Mouse (Mus musculus): ENCODE measurements at regions not wholly inside any gene's neighbourhood (a gene's known extent, or its start where the extent isn't known, plus 50 kb on each side); places are given as distances from the start of the nearest gene placed in this dataset.

DNA sequence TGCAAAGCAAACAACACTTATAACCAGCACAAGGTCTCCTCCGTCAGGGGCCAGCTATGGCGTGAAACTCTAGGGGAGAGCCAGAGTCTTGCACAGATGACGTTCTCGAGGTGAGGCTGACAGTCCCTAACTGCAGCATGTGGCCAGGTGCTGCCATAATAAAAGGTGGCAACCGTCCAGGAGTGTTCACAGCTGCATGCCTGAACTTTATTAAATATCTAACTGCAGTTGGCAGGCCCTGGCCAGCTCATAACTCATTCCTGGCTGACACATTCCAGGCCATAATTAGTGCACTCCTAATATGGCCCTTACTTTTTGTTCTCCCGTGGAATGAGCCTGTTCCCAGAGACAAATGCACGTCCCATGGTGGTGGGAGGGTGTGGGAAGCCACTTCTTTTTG is 169.6 kb downstream of the Gas1 start:
- peak; percentile 44 for DNase-seq (ENCODE audit: low read depth, low spot score)

DNA sequence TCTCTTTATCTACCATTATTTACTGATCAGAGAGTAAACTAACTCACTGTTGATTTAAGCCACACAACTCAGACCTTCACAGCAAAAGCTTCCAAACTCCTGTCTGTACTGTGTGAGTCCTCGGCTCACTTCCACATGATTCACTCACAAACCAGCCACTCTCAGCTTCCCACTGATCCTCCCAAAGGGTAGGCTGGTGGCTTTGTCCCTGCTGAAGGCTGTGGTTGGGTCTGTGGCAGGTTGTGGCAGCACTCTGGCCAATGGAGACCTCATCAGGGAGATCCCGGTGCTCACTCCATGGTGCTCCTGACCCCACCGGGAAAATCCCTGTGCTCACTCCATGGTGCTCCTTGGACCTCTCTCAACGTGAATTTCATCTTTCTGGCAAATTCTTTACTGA is 170.1 kb downstream of the Gas1 start:
- DNase-seq (ENCODE audit: low read depth, low spot score): no peak

DNA sequence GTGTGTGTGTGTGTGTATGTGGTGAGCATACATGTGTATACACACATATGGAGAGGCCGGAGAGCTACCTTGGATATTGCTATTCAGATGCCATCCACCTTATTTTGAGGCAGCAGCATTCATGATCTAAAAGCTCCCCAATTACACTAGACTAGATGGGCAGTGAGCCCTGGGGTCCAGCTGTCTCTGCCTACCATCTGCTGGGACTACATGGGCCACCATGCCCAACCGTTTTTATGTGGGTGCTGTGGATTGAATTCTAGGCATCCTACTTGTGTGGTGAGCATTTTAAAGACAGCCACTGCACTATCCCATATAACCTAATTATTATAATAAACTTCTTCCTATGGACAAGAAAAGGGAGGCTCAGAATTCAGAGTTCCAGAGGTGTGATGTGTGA is 172.6 kb downstream of the Gas1 start:
- DNase-seq (ENCODE audit: low read depth, low spot score): no peak

DNA sequence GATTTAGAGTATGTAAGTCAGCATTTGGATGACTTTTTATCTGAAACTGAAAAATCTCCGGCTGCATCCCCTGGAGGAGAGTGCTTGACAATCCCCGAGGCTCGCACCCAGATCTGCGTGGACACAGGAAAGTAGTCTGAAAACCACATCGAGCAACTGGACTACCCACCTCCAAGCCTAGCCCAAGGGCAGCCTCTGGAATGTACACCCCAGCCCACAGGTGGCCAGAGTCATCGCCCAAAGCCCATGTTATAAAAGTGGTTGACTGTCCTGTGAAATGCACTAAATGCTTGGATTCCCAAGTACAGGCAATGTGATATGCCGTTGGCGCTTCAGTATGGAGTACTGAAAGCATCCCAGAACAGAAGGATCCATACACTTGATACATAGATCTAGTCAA is 175.1 kb downstream of the Gas1 start:
- no peak for DNase-seq (ENCODE audit: low read depth, low spot score)

DNA sequence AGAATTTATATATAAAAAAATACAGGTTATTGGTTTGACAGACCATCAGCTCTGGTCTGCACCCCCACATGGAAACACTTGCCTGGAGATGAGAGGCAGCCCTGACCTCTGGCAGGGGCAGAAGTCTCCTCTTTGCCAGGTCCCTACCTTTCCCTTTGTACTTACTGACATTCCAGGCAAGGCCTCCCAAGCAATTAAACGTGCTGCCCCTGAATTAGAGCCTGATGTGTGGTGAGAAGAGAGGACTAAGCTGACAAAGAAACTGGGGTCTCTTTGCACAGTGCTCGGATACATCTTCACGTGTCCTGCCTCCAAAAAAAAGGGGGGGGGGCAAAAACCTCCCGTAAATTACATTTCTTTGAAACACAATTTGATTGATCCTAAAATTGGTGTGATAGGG is 175.5 kb downstream of the Gas1 start:
- DNase-seq (ENCODE audit: low read depth, low spot score): no peak

DNA sequence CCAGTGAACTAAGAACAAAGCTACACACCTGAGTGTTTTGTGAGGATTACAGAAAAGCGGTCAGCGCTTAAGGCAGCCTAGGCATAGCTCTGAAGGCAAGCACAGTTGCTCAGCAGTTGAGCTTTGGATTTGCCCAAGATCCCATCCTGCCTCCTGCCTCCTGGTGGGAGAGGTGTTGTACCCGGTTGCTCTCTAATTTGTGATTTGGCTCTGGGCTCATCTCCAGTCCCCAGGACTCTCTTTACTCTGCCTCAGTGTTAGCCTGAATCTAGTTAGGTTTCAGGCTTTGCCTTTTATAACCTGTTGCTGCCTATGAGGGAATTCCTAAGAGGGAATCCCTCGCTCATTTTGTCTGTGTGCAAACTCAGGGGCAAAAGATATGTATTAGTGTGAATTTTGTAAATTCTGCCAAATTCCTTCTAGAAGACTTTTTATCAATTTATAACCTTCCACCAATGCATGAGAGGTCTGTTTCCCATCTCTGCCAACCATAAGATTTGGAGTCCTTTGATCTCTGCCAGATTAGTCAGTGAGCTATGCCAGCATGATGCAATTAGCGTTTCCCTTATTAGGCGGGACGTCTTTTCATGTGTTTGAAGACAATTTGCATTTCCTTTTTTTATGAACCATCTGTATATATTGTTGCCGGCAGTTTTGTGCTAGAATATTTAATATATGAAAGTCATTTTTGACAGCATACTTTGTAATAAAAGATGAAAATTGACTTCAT is 176.4 kb downstream of the Gas1 start:
- no peak for DNase-seq (ENCODE audit: low read depth, low spot score)

DNA sequence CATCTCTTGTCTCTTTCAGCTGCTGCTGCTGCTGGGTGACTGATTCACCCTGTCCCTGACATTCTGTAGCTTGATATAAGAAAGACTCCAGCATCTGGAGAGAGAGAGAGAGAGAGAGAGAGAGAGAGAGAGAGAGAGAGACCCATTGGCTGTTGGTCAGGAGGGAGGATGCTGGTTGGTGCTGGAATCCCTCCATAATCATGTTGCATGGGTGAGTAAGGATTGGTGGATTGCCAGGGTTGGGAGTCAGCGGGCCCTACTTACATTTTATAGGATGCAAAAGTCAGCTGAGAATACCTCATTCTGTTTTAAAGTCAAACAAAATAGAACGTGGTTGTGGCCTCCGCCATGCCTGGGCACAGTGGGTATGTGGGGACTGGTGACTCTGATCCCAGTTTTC is 174.5 kb upstream of the Tut7 start:
- DNase-seq (ENCODE audit: low read depth, low spot score): no peak

DNA sequence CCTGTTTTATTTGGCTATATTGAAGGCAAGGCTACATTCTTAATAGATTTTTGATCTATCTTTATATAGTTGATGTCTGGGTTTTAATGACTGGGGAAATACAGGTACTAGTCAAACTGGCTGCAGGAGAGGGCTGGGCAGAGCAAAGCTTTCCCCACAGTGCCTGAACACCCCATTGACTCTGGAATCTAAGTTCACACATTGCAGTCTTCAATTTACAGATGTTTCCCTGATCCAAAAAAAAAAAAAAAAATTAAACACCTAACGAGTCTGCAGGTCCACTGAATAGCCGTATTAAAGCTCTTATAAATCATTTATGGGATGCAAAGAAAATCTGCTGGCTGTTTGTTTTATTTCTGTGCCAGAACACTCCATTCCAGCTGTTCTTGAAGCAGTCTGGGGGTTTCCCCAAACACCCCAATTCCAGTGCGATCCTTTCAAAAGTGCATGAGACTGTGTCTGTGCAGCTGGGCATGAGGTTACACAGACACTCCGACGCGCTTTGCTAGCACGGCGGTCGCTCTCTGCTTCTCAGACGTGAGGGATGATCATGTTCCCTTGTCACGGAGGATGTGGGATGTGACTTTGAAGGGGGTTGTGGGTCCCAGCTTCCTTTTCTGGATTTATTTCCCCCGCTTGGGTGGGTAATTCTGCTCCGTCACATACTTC is 173.3 kb upstream of the Tut7 start:
- no peak for DNase-seq (ENCODE audit: low read depth, low spot score)

DNA sequence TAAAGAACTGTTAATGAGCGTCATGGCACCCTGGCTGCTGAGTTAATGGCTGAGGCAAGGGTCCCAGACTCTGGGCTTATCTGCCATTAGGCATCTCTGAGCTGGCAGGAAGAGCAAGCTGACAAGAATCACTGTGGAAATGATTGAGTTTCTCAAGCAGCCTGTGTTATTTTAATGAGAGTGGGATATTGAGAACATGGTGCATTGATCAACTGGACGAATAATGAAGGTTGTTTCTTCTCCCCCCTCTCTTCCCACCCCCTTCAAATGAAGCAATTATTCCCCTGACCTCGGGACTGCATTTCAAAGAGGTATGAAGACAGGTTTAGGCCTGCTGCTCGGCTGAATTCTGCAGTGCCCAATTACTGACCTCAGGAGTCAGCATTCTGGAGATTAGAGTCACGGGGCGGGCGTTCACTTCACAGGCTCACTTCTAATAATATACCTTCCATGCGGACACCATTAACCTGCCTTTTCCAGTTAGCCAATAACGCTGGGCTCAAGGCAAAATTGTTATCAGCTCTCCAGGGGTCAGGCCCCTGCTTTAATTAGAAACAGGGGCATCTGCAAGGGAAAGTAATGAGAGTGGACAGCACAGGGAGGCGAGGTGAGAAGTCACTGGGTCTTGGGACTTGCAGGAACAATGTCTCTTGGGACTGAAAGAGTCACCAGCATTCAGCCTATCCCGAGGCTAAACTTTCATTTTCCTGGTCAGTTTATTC is 170.0 kb upstream of the Tut7 start:
- no peak for DNase-seq (ENCODE audit: low read depth, low spot score)

DNA sequence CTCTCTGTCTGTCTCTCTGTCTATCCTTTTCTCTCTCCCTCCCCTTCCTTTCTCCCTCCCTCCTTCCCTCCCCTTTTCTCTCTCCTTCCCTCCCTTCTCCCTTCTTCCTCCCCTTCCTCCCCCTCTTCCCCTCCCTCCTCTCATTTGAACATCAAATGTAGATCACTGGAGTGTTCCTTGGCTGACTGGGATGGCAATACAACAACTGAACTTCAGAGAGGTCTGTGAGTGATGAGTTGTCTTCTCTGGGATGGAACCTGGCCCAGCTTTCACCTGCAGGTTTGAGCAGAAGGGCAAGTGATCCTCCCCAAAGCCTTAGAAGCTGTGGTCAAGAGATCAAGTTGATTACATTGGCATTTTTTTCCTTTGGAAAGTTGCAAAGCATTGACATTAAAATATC is 169.4 kb upstream of the Tut7 start:
- no peak for DNase-seq (ENCODE audit: low read depth, low spot score)

DNA sequence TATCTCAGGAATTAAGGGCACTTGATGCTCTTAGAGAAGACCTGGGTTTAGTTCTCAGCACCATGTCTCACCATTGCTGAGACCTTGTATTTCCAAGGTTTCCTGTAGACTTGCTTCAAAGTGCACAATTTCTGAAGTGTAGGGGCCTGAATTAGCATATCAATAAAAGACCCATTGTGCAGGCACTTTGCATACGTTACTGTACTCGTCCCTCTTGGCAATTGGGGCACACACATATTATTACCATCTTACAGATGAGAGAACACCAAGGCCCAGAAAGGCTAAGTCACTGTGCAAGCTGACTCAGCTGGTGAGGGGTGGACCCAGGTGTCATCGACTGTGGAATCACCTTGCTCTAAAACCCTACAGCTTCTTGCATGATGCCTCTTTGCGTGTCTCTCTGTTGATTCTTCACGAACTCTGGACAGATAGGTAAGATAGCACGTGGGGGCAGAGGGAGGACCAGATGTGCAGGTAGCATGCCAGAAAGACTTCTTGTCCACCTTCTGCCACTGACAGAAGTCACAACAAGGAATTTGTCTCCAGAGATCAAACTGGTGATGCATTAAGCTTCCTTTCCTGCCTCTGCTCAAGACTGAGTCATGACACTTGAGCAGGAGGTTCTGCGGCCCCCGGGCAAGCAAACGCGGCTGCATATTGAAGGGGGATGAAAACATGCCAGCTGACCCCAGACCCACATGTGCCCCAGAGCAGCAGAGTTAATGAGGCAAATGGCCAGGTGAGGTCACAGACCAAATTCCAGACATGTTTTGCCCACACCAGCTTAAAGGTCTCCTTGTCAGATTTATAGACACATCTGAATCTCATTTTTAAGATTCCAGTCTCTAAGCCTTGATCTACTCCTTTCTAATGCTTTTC is 167.7 kb upstream of the Tut7 start:
- DNase-seq (ENCODE audit: low read depth, low spot score): peak; percentile 75

DNA sequence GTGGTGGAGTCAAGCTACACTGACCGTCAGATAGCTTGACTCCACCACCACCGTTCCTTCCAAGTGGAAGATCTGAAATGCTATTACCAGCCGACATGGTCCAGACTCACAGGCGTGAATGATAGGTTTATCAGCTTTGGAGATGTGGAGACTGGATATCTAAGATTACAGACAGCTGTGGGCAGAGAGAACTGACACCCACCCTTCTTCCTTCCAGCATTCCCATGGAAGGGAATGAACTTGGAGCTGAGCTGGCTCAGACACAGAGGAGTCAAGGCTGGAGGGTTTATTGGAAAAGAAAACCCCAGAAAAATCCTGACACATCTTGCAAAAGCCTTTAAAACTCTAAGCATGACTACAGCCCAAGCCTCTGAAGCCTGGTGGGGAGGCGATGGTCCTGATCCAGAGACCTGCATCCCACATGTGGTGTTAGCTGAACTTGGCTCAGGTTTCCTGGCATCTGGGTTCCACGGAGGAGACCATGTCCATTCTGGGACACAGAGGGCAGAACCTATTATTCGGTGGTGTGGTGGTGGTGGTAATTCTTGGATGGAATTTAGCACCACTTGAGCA is 165.5 kb upstream of the Tut7 start:
- no peak for DNase-seq (ENCODE audit: low read depth, low spot score)

DNA sequence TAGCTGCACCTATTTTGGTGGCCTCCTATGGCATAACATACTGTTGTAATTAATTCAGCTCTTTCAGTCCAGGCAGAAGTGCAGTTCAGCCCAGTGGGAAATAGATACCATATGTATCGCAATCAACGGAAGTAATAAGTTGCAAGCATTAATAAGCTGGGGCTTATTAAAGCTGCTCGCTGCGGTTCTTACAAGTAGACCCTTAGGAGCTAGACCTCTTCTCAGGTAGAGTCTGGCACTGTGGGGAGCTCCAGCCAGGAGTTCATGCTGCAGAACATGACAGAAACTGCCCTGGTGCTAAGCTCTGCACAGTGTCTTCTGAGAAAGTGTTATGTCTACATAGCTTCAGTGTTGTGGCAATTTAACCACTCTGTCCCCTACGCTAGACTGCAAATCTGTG is 153.5 kb upstream of the Tut7 start:
- no peak for DNase-seq (ENCODE audit: low read depth, low spot score)

DNA sequence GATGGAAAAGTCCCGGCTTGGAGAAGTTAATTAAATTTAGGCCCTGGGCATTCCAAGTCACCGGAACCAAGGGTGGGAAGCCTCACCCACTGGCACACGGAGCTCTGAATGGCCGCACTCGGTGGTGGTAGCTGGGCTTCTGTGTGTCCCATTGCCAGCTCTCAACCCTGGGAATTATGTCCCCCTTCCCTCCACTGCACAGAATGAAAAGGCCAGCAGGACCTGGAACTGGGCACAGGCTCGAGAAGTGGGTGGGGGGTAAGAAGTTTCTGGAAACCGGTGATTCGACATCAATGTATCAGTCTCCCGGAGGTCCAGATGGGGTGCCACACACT is 149.1 kb upstream of the Tut7 start:
- DNase-seq (ENCODE audit: low read depth, low spot score): no peak

DNA sequence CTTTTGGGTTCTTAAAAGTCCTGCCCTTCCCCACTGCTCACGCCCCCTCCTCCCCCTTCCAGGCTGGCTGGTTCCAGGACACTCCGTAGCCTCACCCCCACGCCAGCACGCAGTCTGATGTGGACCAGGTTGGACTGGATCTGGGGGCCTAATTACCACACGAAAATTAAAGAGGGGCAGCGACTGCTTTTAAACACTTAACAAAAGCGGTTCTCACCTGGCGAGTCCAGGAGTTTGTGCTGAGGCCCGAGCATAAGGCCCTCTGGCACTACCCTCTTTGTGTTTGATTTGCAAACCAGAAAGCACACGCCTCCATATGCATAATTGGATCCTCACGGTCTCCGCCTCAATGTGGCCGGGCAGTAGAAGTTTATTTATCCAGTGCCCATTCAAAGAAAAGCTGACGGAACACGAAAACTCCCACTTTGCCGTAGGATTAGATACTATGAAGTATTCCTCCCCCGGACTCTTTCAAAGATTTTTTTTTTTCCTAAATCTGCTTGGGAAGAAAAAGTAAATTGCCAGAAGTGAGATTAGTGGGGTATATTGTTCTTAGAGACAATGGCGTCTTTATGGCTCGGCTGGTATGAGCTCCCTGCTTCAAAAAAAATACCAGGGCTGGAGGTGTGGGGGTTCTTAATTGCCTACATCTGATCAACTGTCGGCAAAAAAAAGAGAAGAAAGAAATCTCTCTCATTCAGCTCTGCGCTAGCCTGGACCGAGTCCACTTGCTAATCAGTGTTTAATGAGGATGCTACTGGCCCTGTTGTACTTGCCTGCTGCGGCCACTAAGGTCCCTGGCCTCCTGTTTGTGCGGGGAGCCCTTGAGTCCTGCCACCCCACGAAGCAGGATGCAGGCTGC is 148.5 kb upstream of the Tut7 start:
- DNase-seq (ENCODE audit: low read depth, low spot score): peak; percentile 65

DNA sequence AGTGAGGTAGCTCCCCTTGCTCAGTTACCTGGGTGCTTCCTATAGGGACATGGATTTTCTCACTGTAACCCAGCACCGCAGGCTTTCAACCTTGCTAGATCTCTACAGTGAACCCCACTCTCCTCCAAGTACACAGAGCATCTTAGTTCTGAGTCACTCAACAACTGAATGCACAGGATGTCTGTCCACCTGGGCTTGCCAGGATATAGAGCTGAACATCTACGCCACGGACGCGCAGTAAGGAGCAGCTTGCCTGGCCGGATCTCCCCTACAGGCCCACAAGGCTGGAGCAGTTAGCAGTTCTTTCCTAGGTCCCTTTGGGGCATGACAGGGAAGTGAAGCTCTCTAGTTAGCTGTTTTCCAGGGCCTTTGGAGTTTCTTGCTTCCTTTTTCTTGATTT is 147.5 kb upstream of the Tut7 start:
- DNase-seq (ENCODE audit: low read depth, low spot score): no peak

DNA sequence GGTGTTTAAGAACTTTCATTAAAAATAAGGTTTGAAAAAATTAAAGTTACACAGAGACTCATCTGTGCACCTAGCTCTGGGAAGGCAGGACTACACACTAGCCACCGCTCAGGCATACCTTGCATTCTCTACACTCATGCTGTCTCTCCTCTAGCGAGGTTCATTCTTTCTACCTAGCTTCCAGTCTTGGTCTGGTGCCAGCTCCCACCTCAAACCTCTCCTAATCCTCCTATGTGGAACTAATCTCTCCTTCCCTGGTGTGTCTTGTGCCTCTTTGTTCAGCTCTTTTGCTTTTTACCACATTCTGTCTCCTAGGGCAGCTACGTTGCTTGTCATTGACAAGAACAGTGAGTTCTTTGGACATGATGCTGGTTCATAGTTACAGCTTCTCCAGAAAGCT is 146.5 kb upstream of the Tut7 start:
- no peak for DNase-seq (ENCODE audit: low read depth, low spot score)

DNA sequence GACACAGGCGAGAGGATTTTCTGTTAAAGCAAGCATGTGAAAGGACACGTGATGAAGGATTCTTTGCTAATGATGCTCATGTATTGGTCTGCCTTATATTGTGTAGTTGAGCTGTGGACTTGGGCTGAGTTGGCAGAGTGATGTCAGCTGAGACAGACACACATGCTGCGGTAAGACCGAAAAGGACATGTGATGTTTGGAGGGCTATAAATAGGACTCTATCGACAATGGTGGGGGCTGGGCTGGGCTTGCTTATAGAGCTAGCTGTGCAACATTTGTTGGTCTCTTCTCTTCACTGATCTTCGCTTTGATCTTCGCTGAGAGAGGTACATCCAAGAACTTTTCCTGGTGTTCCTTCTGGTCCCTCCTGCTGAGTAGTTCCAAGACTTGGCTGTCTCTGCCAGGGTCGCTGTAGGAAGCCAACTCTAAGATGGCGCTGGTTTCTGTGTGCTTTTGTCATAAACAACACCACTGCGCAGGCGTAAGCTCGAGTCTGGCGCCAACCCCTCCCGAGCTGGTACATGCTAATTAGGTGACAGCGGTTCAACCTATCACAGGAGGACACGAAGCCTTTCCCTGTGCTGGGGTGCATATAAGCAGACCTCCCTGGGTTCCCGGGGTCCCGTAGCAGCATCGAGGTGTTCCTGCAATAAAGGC is 145.8 kb upstream of the Tut7 start:
- no peak for DNase-seq (ENCODE audit: low read depth, low spot score)

DNA sequence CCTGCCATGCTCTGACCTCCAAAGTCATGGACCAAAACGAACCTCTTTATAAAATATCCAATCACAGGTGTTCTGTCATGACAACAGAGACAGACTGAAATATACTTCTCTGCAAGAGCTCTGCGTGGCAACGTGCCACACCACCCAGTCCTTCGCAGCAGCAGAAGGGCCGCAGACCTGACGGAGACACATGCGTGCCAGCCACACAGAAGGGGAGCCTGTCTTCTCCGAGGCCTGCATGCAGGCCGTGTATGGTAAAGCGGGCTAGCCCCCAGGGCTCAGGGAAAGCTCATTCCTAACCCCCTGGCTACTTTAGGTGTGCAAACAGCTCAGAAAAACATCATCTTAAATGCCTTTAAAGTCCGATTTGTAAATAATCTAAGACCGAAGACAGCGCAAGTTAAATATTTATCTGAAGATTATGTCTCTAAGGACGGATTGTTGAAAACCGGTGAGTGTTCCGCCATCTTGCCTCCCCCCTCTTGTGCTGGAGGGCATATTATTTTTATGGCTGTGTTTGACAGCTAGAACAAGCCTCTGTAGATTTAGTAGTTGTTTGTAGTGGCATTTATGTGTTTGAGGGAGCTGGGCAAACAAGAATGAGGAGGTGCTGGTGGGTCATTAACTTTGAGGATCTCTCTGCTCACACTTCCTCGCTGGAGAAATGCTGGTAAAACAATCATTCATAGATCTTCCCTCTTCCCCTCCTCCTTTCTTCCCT is 143.7 kb upstream of the Tut7 start:
- no peak for DNase-seq (ENCODE audit: low read depth, low spot score)

DNA sequence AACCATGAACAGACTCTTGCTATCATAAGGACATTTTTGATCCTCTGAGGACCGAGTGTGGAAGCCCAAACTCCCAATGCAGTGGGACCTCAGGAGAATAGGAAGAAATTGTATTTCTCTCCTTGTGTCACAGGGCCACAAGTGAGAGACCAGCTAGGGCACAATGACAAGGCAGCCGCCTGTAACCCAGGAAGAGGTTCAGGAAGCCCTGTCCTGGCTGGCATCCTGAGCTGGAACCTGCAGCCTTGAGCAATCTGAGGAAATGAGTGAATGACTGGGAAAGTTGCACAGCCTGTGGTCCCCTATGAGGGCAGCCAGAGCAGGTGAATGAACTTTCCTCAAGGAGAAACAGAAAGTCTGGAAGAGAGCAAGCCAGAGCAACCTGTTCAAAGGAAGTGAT is 142.0 kb upstream of the Tut7 start:
- no peak for DNase-seq (ENCODE audit: low read depth, low spot score)
